Mouse (Mus musculus) heart, embryonic 13.5 days (tissue): ENCODE results near the gene Atp8a2. TPM values are rescaled to one million over a fixed set of nuclear protein-coding genes. Genes with fewer than 3 reads are reported as not detected.

Source experiments
- ATAC-seq: fragments of 200-750 bp; cut with Nextera tagmentation; 2 replicates; pipeline ENCODE4 v1.8.0; 2017; ENCODE audit warnings: moderate TSS enrichment; ENCODE audit not compliant: insufficient number of reproducible peaks, low FRiP score, low TSS enrichment; ENCODE audit errors: extremely low read depth
- H3K27ac ChIP-seq: fragments of 300-500 bp; sonication (generic); replicated peaks from 2 replicates; pipeline ENCODE4 v1.5.1; 2015; ENCODE audit warnings: moderate library complexity, mild to moderate bottlenecking, inconsistent platforms
- H3K27me3 ChIP-seq: fragments of 300-500 bp; sonication (generic); replicated peaks from 2 replicates; pipeline ENCODE4 v1.6.1; 2015; ENCODE audit warnings: mild to moderate bottlenecking, inconsistent platforms
- H3K36me3 ChIP-seq: fragments of 300-500 bp; sonication (generic); 2 replicates; pipeline ENCODE4 v1.6.1; 2015; ENCODE audit warnings: mild to moderate bottlenecking, inconsistent platforms
- H3K4me1 ChIP-seq: fragments of 300-500 bp; sonication (generic); 2 replicates; pipeline ENCODE4 v1.6.1; 2015; ENCODE audit warnings: inconsistent platforms
- H3K4me2 ChIP-seq: fragments of 300-500 bp; sonication (generic); 2 replicates; pipeline ENCODE4 v1.6.1; 2015; ENCODE audit warnings: inconsistent platforms, mild to moderate bottlenecking, moderate library complexity
- H3K4me3 ChIP-seq: fragments of 300-500 bp; sonication (generic); 2 replicates; pipeline ENCODE4 v1.5.1; 2015; ENCODE audit warnings: moderate library complexity, mild to moderate bottlenecking, inconsistent platforms
- H3K9ac ChIP-seq: fragments of 300-500 bp; sonication (generic); 2 replicates; pipeline ENCODE4 v1.6.1; 2015; ENCODE audit warnings: inconsistent platforms, mild to moderate bottlenecking, moderate library complexity
- H3K9me3 ChIP-seq: fragments of 300-500 bp; sonication (generic); 2 replicates; pipeline ENCODE4 v1.6.1; 2016; ENCODE audit warnings: inconsistent platforms
- WGBS: fragments of 180-500 bp; shearing (Covaris S2); methylation state at CpG from one replicate; pipeline ENCODE4 v1.1.7; 2015; ENCODE audit warnings: mixed read lengths; 5-methylcytosine and 5-hydroxymethylcytosine counted together
- polyA plus RNA-seq: library from polyadenylated mRNA; unstranded; fragments of >200 nt; fragmentation: Nextera tagmentation; extraction: Ambion mirVana; gene quantifications from 2 replicates; pipeline ENCODE4 v1.2.1, GENCODE M21; 2015

Gene Atp8a2
- polyA plus RNA-seq, 1 experiment from 2014 or later: 6.7 TPM

- Histone ChIP-seq H3K4me1 (peaks cover 33% of the 10 kb centered on the region), H3K9me3 (no peaks in the 10 kb centered on the region), H3K36me3 (no peaks in the 10 kb centered on the region), H3K27me3 (no peaks in the 10 kb centered on the region), H3K4me2 (no peak overlapping the region), H3K9ac (no peak overlapping the region), H3K27ac (0 out of 2 replicates have a peak overlapping the region, but pooled peaks have one; percentile 1), H3K4me3 (no peak overlapping the region)
- no peak for ATAC-seq
- WGBS: 36% methylated on average over 7 of the region's 7 CpGs
Measured at GRCm38 (mm10) chr14:59638906-59639703, 557.9 kb downstream of the Atp8a2 start.

- no peak overlapping the region for H3K4me2 ChIP-seq
- H3K9ac ChIP-seq: no peak overlapping the region
Measured at GRCm38 (mm10) chr14:59633988-59634387, 563.0 kb downstream of the Atp8a2 start.

GRCm38 (mm10) chr14:59633295-59633898 lies 563.6 kb downstream of the Atp8a2 start:
- no peak for ATAC-seq

More at GRCm38 (mm10) chr14:59633988-59634387, 563.0 kb downstream of the Atp8a2 start:
- Histone ChIP-seq H3K4me1 (no peaks in the 10 kb centered on the region), H3K4me3 (no peak overlapping the region), H3K27me3 (no peaks in the 10 kb centered on the region), H3K27ac (no peak overlapping the region), H3K9me3 (no peaks in the 10 kb centered on the region), H3K36me3 (peaks cover 27% of the 10 kb centered on the region)
- WGBS: 77% methylated on average over 9 of the region's 9 CpGs
- no peak for ATAC-seq

GRCm38 (mm10) chr14:59632067-59632466 lies 564.9 kb downstream of the Atp8a2 start:
- Histone ChIP-seq H3K9ac (no peak overlapping the region), H3K9me3 (no peaks in the 10 kb centered on the region), H3K4me1 (peaks cover 10% of the 10 kb centered on the region), H3K27ac (no peak overlapping the region), H3K27me3 (no peaks in the 10 kb centered on the region), H3K36me3 (peaks cover 27% of the 10 kb centered on the region), H3K4me2 (no peak overlapping the region), H3K4me3 (no peak overlapping the region)
- ATAC-seq: no peak
- 61% methylated on average over 6 of the region's 6 CpGs for WGBS

More at GRCm38 (mm10) chr14:59633295-59633898, 563.6 kb downstream of the Atp8a2 start:
- 66% methylated on average over 5 of the region's 5 CpGs for WGBS
- no peak overlapping the region for H3K4me2 ChIP-seq
- H3K9me3 ChIP-seq: no peaks in the 10 kb centered on the region
- H3K4me3 ChIP-seq: no peak overlapping the region
- no peaks in the 10 kb centered on the region for H3K27me3 ChIP-seq
- H3K4me1 ChIP-seq: no peaks in the 10 kb centered on the region
- H3K36me3 ChIP-seq: peaks cover 27% of the 10 kb centered on the region
- no peak overlapping the region for H3K9ac ChIP-seq
- H3K27ac ChIP-seq: no peak overlapping the region

GRCm38 (mm10) chr14:59630096-59630495 lies 566.9 kb downstream of the Atp8a2 start:
- no peak overlapping the region for H3K9ac ChIP-seq
- 86% methylated on average over 9 of the region's 9 CpGs for WGBS
- H3K4me1 ChIP-seq: peaks cover 24% of the 10 kb centered on the region
- H3K4me3 ChIP-seq: no peak overlapping the region
- H3K4me2 ChIP-seq: no peak overlapping the region
- H3K36me3 ChIP-seq: peaks cover 27% of the 10 kb centered on the region
- ATAC-seq: no peak
- no peak overlapping the region for H3K27ac ChIP-seq
- H3K27me3 ChIP-seq: 0 out of 2 replicates have a peak, but pooled peaks cover 5% of the 10 kb centered on the region
- no peaks in the 10 kb centered on the region for H3K9me3 ChIP-seq

- Histone ChIP-seq H3K4me2 (peak overlapping the region; percentile 24), H3K4me3 (peak overlapping the region; percentile 76; the same call in 1 of the 2 replicates), H3K27me3 (peaks cover 8% of the 10 kb centered on the region), H3K4me1 (peaks cover 29% of the 10 kb centered on the region), H3K9me3 (no peaks in the 10 kb centered on the region), H3K27ac (no peak overlapping the region), H3K9ac (no peak overlapping the region), H3K36me3 (peaks cover 27% of the 10 kb centered on the region)
- WGBS: 83% methylated on average over 15 of the region's 15 CpGs
- no peak for ATAC-seq
Measured at GRCm38 (mm10) chr14:59629308-59629707, 567.7 kb downstream of the Atp8a2 start.

- peak overlapping the region; percentile 90 for H3K4me2 ChIP-seq
- peaks cover 29% of the 10 kb centered on the region for H3K4me1 ChIP-seq
- 42% methylated on average over 7 of the region's 7 CpGs for WGBS
- peaks cover 14% of the 10 kb centered on the region for H3K27me3 ChIP-seq
- no peak for ATAC-seq
- H3K4me3 ChIP-seq: peak overlapping the region; percentile 76
- H3K9me3 ChIP-seq: no peaks in the 10 kb centered on the region
- H3K9ac ChIP-seq: peak overlapping the region; percentile 87
- H3K27ac ChIP-seq: 0 out of 2 replicates have a peak overlapping the region, but pooled peaks have one; percentile 89
- peaks cover 27% of the 10 kb centered on the region for H3K36me3 ChIP-seq
Measured at GRCm38 (mm10) chr14:59627823-59628222, 569.2 kb downstream of the Atp8a2 start.

- peak overlapping the region; percentile 90 for H3K4me2 ChIP-seq
- H3K9me3 ChIP-seq: no peaks in the 10 kb centered on the region
- no peak for ATAC-seq
- peak overlapping the region; percentile 87 for H3K9ac ChIP-seq
- peaks cover 14% of the 10 kb centered on the region for H3K27me3 ChIP-seq
- peaks cover 29% of the 10 kb centered on the region for H3K4me1 ChIP-seq
- H3K4me3 ChIP-seq: peak overlapping the region; percentile 76
- H3K36me3 ChIP-seq: peaks cover 24% of the 10 kb centered on the region
- H3K27ac ChIP-seq: peak overlapping the region; percentile 89
- WGBS: 42% methylated on average over 9 of the region's 9 CpGs
Measured at GRCm38 (mm10) chr14:59627142-59627680, 569.8 kb downstream of the Atp8a2 start.

GRCm38 (mm10) chr14:59626711-59627110 lies 570.3 kb downstream of the Atp8a2 start:
- WGBS: 28% methylated on average over 8 of the region's 8 CpGs
- peaks cover 22% of the 10 kb centered on the region for H3K36me3 ChIP-seq
- H3K27ac ChIP-seq: peak overlapping the region; percentile 89
- peaks cover 14% of the 10 kb centered on the region for H3K27me3 ChIP-seq
- H3K9ac ChIP-seq: peak overlapping the region; percentile 87
- H3K4me1 ChIP-seq: peaks cover 29% of the 10 kb centered on the region
- H3K9me3 ChIP-seq: no peaks in the 10 kb centered on the region
- H3K4me3 ChIP-seq: peak overlapping the region; percentile 76
- peak overlapping the region; percentile 90 for H3K4me2 ChIP-seq
- ATAC-seq: no peak

- H3K4me2 ChIP-seq: peak overlapping the region; percentile 90
- under 1% methylated on average over 41 of the region's 51 CpGs for WGBS
- H3K4me3 ChIP-seq: peak overlapping the region; percentile 76
- H3K36me3 ChIP-seq: peaks cover 15% of the 10 kb centered on the region
- H3K27me3 ChIP-seq: peaks cover 17% of the 10 kb centered on the region
- peak overlapping the region; percentile 89 for H3K27ac ChIP-seq
- no peak for ATAC-seq
- peaks cover 29% of the 10 kb centered on the region for H3K4me1 ChIP-seq
- no peaks in the 10 kb centered on the region for H3K9me3 ChIP-seq
- peak overlapping the region; percentile 87 for H3K9ac ChIP-seq
Measured at GRCm38 (mm10) chr14:59625806-59626364, 571.1 kb downstream of the Atp8a2 start.
